ENCODE assay signal across 26 mouse cellular contexts in the genomic region with DNA sequence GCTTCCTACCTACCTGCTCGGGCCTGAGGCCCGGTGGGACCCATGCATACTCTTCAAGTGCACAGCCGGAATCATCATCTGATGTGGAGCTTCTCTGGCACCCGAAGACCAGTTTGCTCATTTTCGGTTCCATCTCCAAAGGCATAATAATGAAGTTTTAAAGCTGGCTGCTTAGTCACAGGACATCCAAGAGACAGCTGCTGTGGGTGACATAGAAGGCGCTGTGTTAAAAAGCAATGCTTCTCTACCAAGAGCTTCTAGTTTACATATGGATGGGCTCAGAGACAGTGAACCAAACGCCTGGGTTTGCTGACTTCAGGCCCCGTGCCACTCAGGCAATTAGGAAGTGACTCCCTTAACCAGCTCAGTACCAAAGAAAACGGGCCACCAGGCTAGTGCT.
DNase-seq lines count a peak whose midpoint lies in the region; ATAC-seq and TF ChIP-seq lines count a peak whose summit lies in the region.
"Had no signal": no experiment of that assay in that cellular context is flagged by ENCODE, and none has a peak within 500 bp of the region (broad histone marks: within the 10 kb centered on the region; RNA-seq: fewer than 3 reads in every experiment).

No protein-coding gene starts in this region.

- DNase-seq in heart, postnatal 36 days, result no peak
- DNase-seq in kidney, postnatal 4 days, result no peak
- peak; percentile 58 for DNase-seq in A20 (ENCODE audit: low read depth, low spot score)
- DNase-seq in brain, embryonic 14.5 days (ENCODE audit: low read depth), result peak; percentile 32
- DNase-seq in right cerebral cortex, postnatal 14 days, result no peak
- DNase-seq: adrenal gland, adult 2 months; B cell, adult 2 months; cerebellum, adult 18-20 months; cerebellum, postnatal 14 days; heart, postnatal 10 days; kidney, adult 8-10 months; kidney, postnatal 14 days; liver; lung, postnatal 14 days; right cerebral cortex, postnatal 25 days; spleen, adult 18-20 months; thymus, postnatal 25 days had no signal

- H3K9ac ChIP-seq in heart, embryonic 12.5 days, result 0 out of 2 replicates have a peak overlapping the region, but pooled peaks have one; percentile 13
- no peak overlapping the region for H3K9ac ChIP-seq in kidney, embryonic 15.5 days
- H3K9ac ChIP-seq: embryonic facial prominence, embryonic 12.5 days; forebrain, embryonic 12.5 days; hindbrain, embryonic 12.5 days; liver, embryonic 15.5 days; midbrain, embryonic 13.5 days; neural tube, embryonic 12.5 days had no signal

- H3K9me3 ChIP-seq in heart, embryonic 12.5 days (replicated peaks), result no peaks in the 10 kb centered on the region
- no peaks in the 10 kb centered on the region for H3K9me3 ChIP-seq in kidney, embryonic 15.5 days (replicated peaks)
- H3K9me3 ChIP-seq: embryonic facial prominence, embryonic 12.5 days; forebrain, embryonic 12.5 days; hindbrain, embryonic 12.5 days; liver, embryonic 15.5 days; midbrain, embryonic 13.5 days; neural tube, embryonic 12.5 days had no signal

- no peak for TF ChIP-seq CTCF in brain, embryonic 14.5 days (IDR thresholded peaks at IDR 0.05; ENCODE audit: borderline replicate concordance, extremely low read depth, insufficient read depth, insufficient read length)

- intact Hi-C loops in heart, postnatal 36 days (cut with DNase I), result no loop called here

- no peak overlapping the region for H3K4me3 ChIP-seq in heart, embryonic 12.5 days
- H3K4me3 ChIP-seq in kidney, embryonic 15.5 days (replicated peaks), result no peak overlapping the region
- H3K4me3 ChIP-seq: embryonic facial prominence, embryonic 12.5 days; erythroblast, embryonic 14.5 days; forebrain, embryonic 12.5 days; hindbrain, embryonic 12.5 days; liver, embryonic 15.5 days; midbrain, embryonic 13.5 days; neural tube, embryonic 12.5 days had no signal

- H3K4me1 ChIP-seq in heart, embryonic 12.5 days (replicated peaks), result peaks cover 55% of the 10 kb centered on the region
- H3K4me1 ChIP-seq in kidney, embryonic 15.5 days, result peaks cover 58% of the 10 kb centered on the region

- no peak for TF ChIP-seq POLR2A in brain, embryonic 14.5 days (IDR thresholded peaks at IDR 0.05; ENCODE audit: borderline replicate concordance, extremely low read depth, insufficient read depth, insufficient read length, poor library complexity, severe bottlenecking)

- 36% methylated on average over 9 of the region's 9 CpGs for WGBS in heart, embryonic 12.5 days
- 44% methylated on average over 9 of the region's 9 CpGs for WGBS in kidney, embryonic 15.5 days

- no peaks in the 10 kb centered on the region for H3K27me3 ChIP-seq in heart, embryonic 12.5 days (replicated peaks)
- H3K27me3 ChIP-seq in kidney, embryonic 15.5 days, result no peaks in the 10 kb centered on the region
- H3K27me3 ChIP-seq: embryonic facial prominence, embryonic 12.5 days had no signal

- peak overlapping the region; percentile 1; the same call in 1 of the 2 replicates for H3K27ac ChIP-seq in heart, embryonic 12.5 days (ENCODE audit: poor library complexity, severe bottlenecking)
- H3K27ac ChIP-seq in kidney, embryonic 15.5 days, result 0 out of 2 replicates have a peak overlapping the region, but pooled peaks have one; percentile 15
- H3K27ac ChIP-seq: embryonic facial prominence, embryonic 12.5 days; forebrain, embryonic 12.5 days; hindbrain, embryonic 12.5 days; liver, embryonic 15.5 days; midbrain, embryonic 13.5 days; neural tube, embryonic 12.5 days had no signal

- ATAC-seq in heart, embryonic 12.5 days (ENCODE audit: insufficient number of reproducible peaks, low FRiP score), result no peak
- ATAC-seq in kidney, embryonic 15.5 days (replicated peaks; ENCODE audit: low FRiP score), result no peak
- ATAC-seq: midbrain, embryonic 13.5 days had no signal

- H3K4me2 ChIP-seq in heart, embryonic 12.5 days, result peak overlapping the region; percentile 22; the same call in 1 of the 2 replicates
- no peak overlapping the region for H3K4me2 ChIP-seq in kidney, embryonic 15.5 days
- H3K4me2 ChIP-seq: embryonic facial prominence, embryonic 12.5 days; forebrain, embryonic 12.5 days; hindbrain, embryonic 12.5 days; liver, embryonic 15.5 days; midbrain, embryonic 13.5 days; neural tube, embryonic 12.5 days had no signal

- peaks cover 47% of the 10 kb centered on the region for H3K36me3 ChIP-seq in heart, embryonic 12.5 days
- peaks cover 26% of the 10 kb centered on the region for H3K36me3 ChIP-seq in kidney, embryonic 15.5 days
- H3K36me3 ChIP-seq: forebrain, embryonic 12.5 days had no signal

Comparison
In these comparisons a context has a peak if more than half of its experiments do, and no peak if none do; other contexts are left out.
1. DNase-seq: peak in A20 (single experiment) and brain, embryonic 14.5 days (single experiment); none in heart, postnatal 36 days (0 of 2), kidney, postnatal 4 days (0 of 2) and right cerebral cortex, postnatal 14 days (single experiment).